Mouse (Mus musculus) lung, postnatal 0 days (tissue): ENCODE results near the gene Csrp3. TPM values are rescaled to one million over a fixed set of nuclear protein-coding genes. Genes with fewer than 3 reads are reported as not detected.

Source experiments
- ATAC-seq: fragments of 200-750 bp; cut with Nextera tagmentation; 2 replicates; pipeline ENCODE4 v1.8.0; 2017; ENCODE audit warnings: moderate library complexity
- DNase-seq: peaks from one replicate; pipeline ENCODE4 v3.0.0-alpha.2; 2016; ENCODE audit warnings: low spot score
- H3K27ac ChIP-seq: fragments of 300-500 bp; sonication (generic); 2 replicates; pipeline ENCODE4 v1.5.1; 2014; ENCODE audit warnings: antibody characterized with exemption, mild to moderate bottlenecking, low read length, mixed read lengths
- H3K27me3 ChIP-seq: fragments of 300-500 bp; sonication (generic); replicated peaks from 2 replicates; pipeline ENCODE4 v1.6.1; 2014; ENCODE audit warnings: low read length, mixed read lengths; ENCODE audit not compliant: insufficient read depth
- H3K36me3 ChIP-seq: fragments of 300-500 bp; sonication (generic); 2 replicates; pipeline ENCODE4 v1.6.1; 2014; ENCODE audit warnings: low read length, mixed read lengths; ENCODE audit not compliant: insufficient read depth
- H3K4me1 ChIP-seq: fragments of 300-500 bp; sonication (generic); 2 replicates; pipeline ENCODE4 v1.6.1; 2014; ENCODE audit warnings: antibody characterized with exemption, low read depth, low read length, mixed read lengths; ENCODE audit not compliant: insufficient read depth
- H3K4me2 ChIP-seq: fragments of 300-500 bp; sonication (generic); replicated peaks from 2 replicates; pipeline ENCODE4 v1.6.1; 2014; ENCODE audit warnings: low read depth, mild to moderate bottlenecking, low read length, moderate library complexity, mixed read lengths
- H3K4me3 ChIP-seq: fragments of 300-500 bp; sonication (generic); 2 replicates; pipeline ENCODE4 v1.5.1; 2014; ENCODE audit warnings: low read depth, low read length
- H3K9ac ChIP-seq: fragments of 300-500 bp; sonication (generic); replicated peaks from 2 replicates; pipeline ENCODE4 v1.6.1; 2014; ENCODE audit warnings: low read depth, mild to moderate bottlenecking
- H3K9me3 ChIP-seq: fragments of 300-500 bp; sonication (generic); 2 replicates; pipeline ENCODE4 v1.6.1; 2016; ENCODE audit warnings: low read length, mixed read lengths
- CTCF ChIP-seq: IDR thresholded peaks from 2 replicates; pipeline ENCODE4 v1.5.1; 2016; ENCODE audit warnings: antibody characterized with exemption, mild to moderate bottlenecking
- EP300 ChIP-seq: IDR thresholded peaks from 2 replicates; pipeline ENCODE4 v1.6.1; 2016; ENCODE audit warnings: antibody characterized with exemption, mild to moderate bottlenecking, control low read depth
- WGBS: fragments of 180-500 bp; shearing (Covaris S2); extraction: QIAGEN DNeasy Blood & Tissue Kit; methylation state at CpG from one replicate; pipeline ENCODE4 v1.1.7; 2014; 5-methylcytosine and 5-hydroxymethylcytosine counted together
- polyA plus RNA-seq: library from polyadenylated mRNA; unstranded; fragments of >200 nt; fragmentation: Nextera tagmentation; extraction: Ambion mirVana; gene quantifications from 2 replicates; pipeline ENCODE4 v1.2.1, GENCODE M21; 2015

The Csrp3 gene
- polyA plus RNA-seq, 1 experiment from 2014 or later, result 32.0 TPM

DNA sequence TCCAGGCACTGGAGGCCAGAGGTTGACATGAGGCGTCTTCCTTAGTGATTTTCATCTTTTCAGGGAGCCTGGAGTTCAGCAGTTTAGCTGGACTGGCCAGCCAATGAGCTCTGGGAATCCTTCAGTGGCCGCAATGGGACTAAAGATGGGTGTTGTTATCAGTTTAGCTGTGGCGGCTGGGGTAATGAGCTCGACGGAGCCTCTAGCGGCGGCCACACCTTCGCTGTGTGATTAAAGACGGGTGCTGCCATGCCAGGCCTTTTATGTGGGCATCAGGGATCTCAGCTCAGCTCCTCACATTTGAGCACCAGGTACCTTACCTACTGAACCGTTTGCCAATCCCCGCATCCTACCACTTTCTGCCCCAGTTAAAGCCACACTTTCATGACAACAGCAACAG lies 23.5 kb upstream of the Csrp3 start:
- Histone ChIP-seq H3K4me2 (no peak overlapping the region), H3K27me3 (no peaks in the 10 kb centered on the region), H3K27ac (no peak overlapping the region), H3K9ac (no peak overlapping the region), H3K36me3 (0 out of 2 replicates have a peak, but pooled peaks cover 8% of the 10 kb centered on the region), H3K4me3 (no peak overlapping the region), H3K9me3 (no peaks in the 10 kb centered on the region), H3K4me1 (no peaks in the 10 kb centered on the region)
- TF ChIP-seq EP300 (no peak), CTCF (no peak)
- no peak for DNase-seq
- 90% methylated on average over 11 of the region's 11 CpGs for WGBS
- no peak for ATAC-seq

DNA sequence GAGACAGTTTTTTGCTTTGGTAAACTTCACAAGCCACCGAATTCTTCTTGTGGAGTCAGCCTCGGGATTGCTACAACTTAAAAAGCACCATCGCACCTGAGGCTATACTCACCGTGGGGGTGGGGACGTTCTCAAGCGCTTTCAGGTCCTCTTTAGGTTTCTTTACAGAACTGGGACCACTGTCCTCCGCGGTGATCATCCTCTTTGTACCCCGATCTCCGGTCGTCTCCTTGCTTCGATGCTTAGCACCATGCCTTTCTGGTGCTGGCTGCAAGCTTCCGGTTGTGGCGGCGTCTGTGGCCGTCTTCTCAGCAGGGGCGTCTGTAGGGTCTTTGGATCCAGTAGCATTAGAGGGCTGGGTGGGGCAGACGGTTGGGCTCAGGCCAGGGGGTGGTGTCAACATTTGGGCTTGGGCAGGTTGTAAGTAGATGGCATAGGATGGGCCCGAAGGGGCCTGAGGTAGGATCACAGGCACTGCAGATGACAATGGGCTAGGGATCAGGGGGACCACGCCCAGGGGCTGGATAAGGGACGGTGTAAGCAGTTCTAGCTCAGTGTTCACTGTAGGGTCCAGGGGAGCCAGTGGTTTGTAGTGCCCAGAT lies 22.8 kb upstream of the Csrp3 start:
- Histone ChIP-seq H3K27me3 (no peaks in the 10 kb centered on the region), H3K4me2 (no peak overlapping the region), H3K27ac (no peak overlapping the region), H3K36me3 (0 out of 2 replicates have a peak, but pooled peaks cover 8% of the 10 kb centered on the region), H3K4me3 (no peak overlapping the region), H3K4me1 (no peaks in the 10 kb centered on the region), H3K9ac (no peak overlapping the region), H3K9me3 (no peaks in the 10 kb centered on the region)
- ATAC-seq, result no peak
- no peak for DNase-seq
- WGBS, result 93% methylated on average over 21 of the region's 21 CpGs
- no peak for TF ChIP-seq EP300
- no peak for TF ChIP-seq CTCF

DNA sequence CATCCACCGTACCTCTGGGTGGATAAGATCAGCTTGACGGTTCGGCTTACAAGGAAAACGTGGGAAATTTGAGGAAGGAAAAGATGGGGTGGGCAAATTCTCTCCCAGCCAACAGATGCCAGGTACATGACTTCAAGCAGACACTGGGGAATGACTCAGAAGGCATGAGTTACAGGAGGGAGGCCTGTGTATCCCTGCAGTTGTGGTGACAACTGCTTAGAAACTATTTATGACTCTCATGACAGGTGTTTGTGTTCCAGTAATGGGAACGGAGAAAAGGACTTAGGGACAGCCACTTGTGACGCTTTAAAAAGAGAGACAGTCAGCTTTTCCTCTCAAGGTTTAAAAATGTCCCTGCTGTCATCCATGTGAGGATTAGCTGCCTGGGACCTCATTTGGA lies 22.3 kb upstream of the Csrp3 start:
- Histone ChIP-seq H3K36me3 (0 out of 2 replicates have a peak, but pooled peaks cover 8% of the 10 kb centered on the region), H3K4me1 (no peaks in the 10 kb centered on the region), H3K4me2 (no peak overlapping the region), H3K9me3 (no peaks in the 10 kb centered on the region), H3K9ac (no peak overlapping the region), H3K27me3 (no peaks in the 10 kb centered on the region), H3K4me3 (no peak overlapping the region), H3K27ac (no peak overlapping the region)
- 85% methylated on average over 6 of the region's 6 CpGs for WGBS
- no peak for TF ChIP-seq CTCF
- TF ChIP-seq EP300, result no peak
- ATAC-seq (no peak), DNase-seq (no peak)

DNA sequence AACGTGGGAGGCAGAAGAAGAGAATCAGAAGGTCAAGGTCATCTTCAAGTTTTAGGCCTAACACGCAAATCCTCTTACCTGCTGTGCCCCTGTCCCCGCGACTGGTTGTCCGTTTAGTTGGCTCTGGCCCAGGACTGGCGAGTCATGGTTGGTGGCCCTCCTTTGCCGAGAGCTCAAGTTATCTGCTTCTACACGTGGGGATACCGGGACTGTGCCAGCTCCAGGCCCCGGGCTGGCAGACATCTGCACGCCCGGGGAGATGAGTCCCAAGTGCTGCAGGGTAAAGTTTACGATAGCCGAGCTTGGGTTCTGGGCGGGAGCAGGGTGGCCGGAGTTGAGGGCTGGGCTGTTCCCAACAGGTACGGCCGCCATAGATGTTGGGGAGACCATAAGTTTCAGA lies 19.7 kb upstream of the Csrp3 start:
- ATAC-seq, result no peak
- Histone ChIP-seq H3K4me3 (no peak overlapping the region), H3K9me3 (no peaks in the 10 kb centered on the region), H3K9ac (no peak overlapping the region), H3K4me2 (no peak overlapping the region), H3K4me1 (no peaks in the 10 kb centered on the region), H3K27ac (no peak overlapping the region), H3K36me3 (0 out of 2 replicates have a peak, but pooled peaks cover 8% of the 10 kb centered on the region), H3K27me3 (no peaks in the 10 kb centered on the region)
- 87% methylated on average over 18 of the region's 18 CpGs for WGBS
- no peak for TF ChIP-seq EP300
- TF ChIP-seq CTCF, result no peak
- DNase-seq, result no peak

DNA sequence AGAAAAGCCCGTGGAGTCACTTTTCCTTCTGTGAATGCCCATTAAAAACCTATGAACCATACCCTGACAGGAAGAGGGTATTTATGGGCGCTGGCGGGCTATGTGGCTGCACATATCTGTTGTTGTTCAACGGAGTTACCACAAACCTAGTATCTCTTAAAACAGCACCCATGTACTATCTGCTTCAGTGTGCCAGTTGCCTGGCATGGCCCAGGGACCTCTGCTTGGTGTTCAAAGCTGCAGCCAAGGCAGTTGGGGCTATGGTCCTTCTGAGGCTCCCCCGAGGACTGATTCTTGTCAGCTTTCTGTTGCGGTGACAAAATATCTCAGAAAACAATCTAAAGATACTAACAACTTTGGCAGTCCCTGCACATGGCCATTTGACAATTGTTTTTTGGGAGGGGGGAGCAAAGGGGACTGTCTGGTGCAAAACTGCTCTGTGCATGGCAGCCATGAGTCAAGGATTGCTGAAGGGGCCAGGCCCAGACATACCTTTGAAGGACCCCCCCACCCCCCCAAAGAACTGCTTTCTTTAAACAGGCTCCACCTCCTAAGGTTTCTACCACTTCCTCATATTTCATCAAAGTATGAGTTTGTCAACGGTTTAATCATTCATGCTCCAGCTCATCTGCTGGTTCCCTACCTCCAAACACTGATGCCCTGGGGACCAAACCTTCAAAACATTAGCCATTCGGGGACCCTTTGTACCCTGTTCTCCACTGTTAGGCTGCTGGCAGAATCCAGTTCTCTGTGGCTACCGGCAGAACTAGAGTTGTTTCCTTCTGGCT lies 17.0 kb upstream of the Csrp3 start:
- no peak for ATAC-seq
- WGBS, result 81% methylated on average over 9 of the region's 9 CpGs
- TF ChIP-seq CTCF (no peak), EP300 (no peak)
- Histone ChIP-seq H3K4me3 (no peak overlapping the region), H3K4me1 (no peaks in the 10 kb centered on the region), H3K4me2 (no peak overlapping the region), H3K36me3 (0 out of 2 replicates have a peak, but pooled peaks cover 4% of the 10 kb centered on the region), H3K9ac (no peak overlapping the region), H3K27ac (no peak overlapping the region), H3K27me3 (no peaks in the 10 kb centered on the region), H3K9me3 (no peaks in the 10 kb centered on the region)
- no peak for DNase-seq

DNA sequence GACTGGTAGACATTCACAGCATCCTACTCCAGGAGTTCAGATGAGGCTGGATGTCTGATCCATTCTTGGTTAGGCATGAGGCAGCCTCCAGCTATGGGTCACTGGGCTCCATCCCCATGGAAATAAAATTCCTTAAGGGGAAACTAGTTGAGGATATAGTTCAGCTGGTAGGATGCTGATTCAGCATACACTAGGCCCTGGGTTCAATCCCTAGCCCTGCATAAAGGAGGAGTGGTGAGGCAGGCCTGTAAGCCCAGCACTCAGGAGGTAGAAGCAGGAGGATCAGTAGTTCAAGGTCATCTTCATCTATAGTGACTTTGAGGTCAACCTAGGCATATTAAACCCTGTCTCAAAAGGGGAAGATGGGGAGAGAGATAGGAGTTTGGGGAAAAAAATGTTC lies 16.4 kb upstream of the Csrp3 start:
- Histone ChIP-seq H3K4me2 (no peak overlapping the region), H3K9ac (no peak overlapping the region), H3K27me3 (no peaks in the 10 kb centered on the region), H3K36me3 (0 out of 2 replicates have a peak, but pooled peaks cover 4% of the 10 kb centered on the region), H3K4me1 (no peaks in the 10 kb centered on the region), H3K4me3 (no peak overlapping the region), H3K27ac (no peak overlapping the region), H3K9me3 (no peaks in the 10 kb centered on the region)
- TF ChIP-seq EP300 (no peak), CTCF (no peak)
- DNase-seq (no peak), ATAC-seq (no peak)
